Mouse (Mus musculus): ENCODE data around the gene Sfxn5.

Gene Sfxn5

GRCm38 (mm10) chr6:85363906-85364260, 30.7 kb upstream of the Sfxn5 start:
- no peak for DNase-seq

- no peak for DNase-seq
Observed at GRCm38 (mm10) chr6:85363231-85363905, 30.1 kb upstream of the Sfxn5 start.

- no peak for DNase-seq
Observed at GRCm38 (mm10) chr6:85362610-85363009, 29.4 kb upstream of the Sfxn5 start.

- DNase-seq, result peak; percentile 85
Observed at GRCm38 (mm10) chr6:85360311-85360710, 27.1 kb upstream of the Sfxn5 start.

GRCm38 (mm10) chr6:85358877-85359276, 25.7 kb upstream of the Sfxn5 start:
- no peak for DNase-seq

GRCm38 (mm10) chr6:85356682-85357465, 23.7 kb upstream of the Sfxn5 start:
- no peak for DNase-seq

- DNase-seq, result no peak
Observed at GRCm38 (mm10) chr6:85355753-85356152, 22.5 kb upstream of the Sfxn5 start.

- DNase-seq, result no peak
Observed at GRCm38 (mm10) chr6:85354709-85355108, 21.5 kb upstream of the Sfxn5 start.

- no peak for DNase-seq
Observed at GRCm38 (mm10) chr6:85353706-85354105, 20.5 kb upstream of the Sfxn5 start.

GRCm38 (mm10) chr6:85350157-85350556, 16.9 kb upstream of the Sfxn5 start:
- DNase-seq, result no peak

- DNase-seq, result peak; percentile 61
Observed at GRCm38 (mm10) chr6:85349246-85349645, 16.0 kb upstream of the Sfxn5 start.

GRCm38 (mm10) chr6:85348133-85348532, 14.9 kb upstream of the Sfxn5 start:
- no peak for DNase-seq

- DNase-seq, result peak; percentile 91
Observed at GRCm38 (mm10) chr6:85346028-85346634, 12.9 kb upstream of the Sfxn5 start.

- DNase-seq, result no peak
Observed at GRCm38 (mm10) chr6:85344929-85345328, 11.7 kb upstream of the Sfxn5 start.

GRCm38 (mm10) chr6:85343027-85343426, 9.8 kb upstream of the Sfxn5 start:
- no peak for DNase-seq

GRCm38 (mm10) chr6:85341814-85342501, 8.7 kb upstream of the Sfxn5 start:
- DNase-seq, result no peak

GRCm38 (mm10) chr6:85340184-85340583, 7.0 kb upstream of the Sfxn5 start:
- DNase-seq, result no peak

- peak; percentile 67 for DNase-seq
Observed at GRCm38 (mm10) chr6:85339273-85339901, 6.2 kb upstream of the Sfxn5 start.

GRCm38 (mm10) chr6:85336944-85337343, 3.7 kb upstream of the Sfxn5 start:
- no peak for DNase-seq

GRCm38 (mm10) chr6:85335352-85335751, 2.1 kb upstream of the Sfxn5 start:
- no peak for DNase-seq

- no peak for DNase-seq
Observed at GRCm38 (mm10) chr6:85334851-85335250, 1.6 kb upstream of the Sfxn5 start.

- DNase-seq, result no peak
Observed at GRCm38 (mm10) chr6:85334251-85334650, 1.0 kb upstream of the Sfxn5 start.

- DNase-seq, result no peak
Observed at GRCm38 (mm10) chr6:85333732-85334131, 510 bp upstream of the Sfxn5 start.
